Mouse (Mus musculus) forebrain, embryonic 11.5 days (tissue): ENCODE measurements around the gene Csf2rb. TPM values are rescaled to one million over a fixed set of nuclear protein-coding genes. Genes with fewer than 3 reads are reported as not detected.
A peak's percentile ranks its signal among the peaks of the same experiment; 100 is the strongest.
"Not testable (repeated sequence)": the region's sequence is repeated elsewhere in the genome, so short reads cannot be mapped to it uniquely, and the experiment has no call there.

Experiments
- ATAC-seq: fragments of 200-750 bp; cut with Nextera tagmentation; replicated peaks from 2 replicates; pipeline ENCODE4 v1.8.0; 2017; ENCODE audit warnings: moderate TSS enrichment; ENCODE audit not compliant: low FRiP score
- DNase-seq: peaks from one replicate; pipeline ENCODE4 v3.0.0-alpha.2; 2017; ENCODE audit warnings: low spot score
- H3K27ac ChIP-seq: fragments of 300-500 bp; sonication (generic); 2 replicates; pipeline ENCODE4 v1.5.1; 2014; ENCODE audit warnings: low read depth, low read length
- H3K27me3 ChIP-seq: fragments of 300-500 bp; sonication (generic); 2 replicates; pipeline ENCODE4 v1.6.1; 2014; ENCODE audit warnings: mild to moderate bottlenecking, low read length, mixed read lengths; ENCODE audit not compliant: control insufficient read depth, insufficient read depth
- H3K36me3 ChIP-seq: fragments of 300-500 bp; sonication (generic); 2 replicates; pipeline ENCODE4 v1.6.1; 2014; ENCODE audit warnings: mild to moderate bottlenecking, low read length, moderate library complexity, mixed read lengths; ENCODE audit not compliant: control insufficient read depth, insufficient read depth
- H3K4me1 ChIP-seq: fragments of 300-500 bp; sonication (generic); replicated peaks from 2 replicates; pipeline ENCODE4 v1.6.1; 2014; ENCODE audit warnings: low read length, mixed read lengths; ENCODE audit not compliant: control insufficient read depth, insufficient read depth
- H3K4me2 ChIP-seq: fragments of 300-500 bp; sonication (generic); 2 replicates; pipeline ENCODE4 v1.6.1; 2014; ENCODE audit warnings: low read depth, mild to moderate bottlenecking, low read length, moderate library complexity, mixed read lengths; ENCODE audit not compliant: severe bottlenecking
- H3K4me3 ChIP-seq: fragments of 300-500 bp; sonication (generic); 2 replicates; pipeline ENCODE4 v1.5.1; 2014; ENCODE audit warnings: low read depth, low read length
- H3K9ac ChIP-seq: fragments of 300-500 bp; sonication (generic); 2 replicates; pipeline ENCODE4 v1.6.1; 2014; ENCODE audit warnings: low read length
- H3K9me3 ChIP-seq: fragments of 300-500 bp; sonication (generic); 2 replicates; pipeline ENCODE4 v1.6.1; 2016; ENCODE audit warnings: low read length, mixed read lengths; ENCODE audit not compliant: control insufficient read depth
- WGBS: fragments of 180-500 bp; shearing (Covaris S2); extraction: QIAGEN DNeasy Blood & Tissue Kit; methylation state at CpG from one replicate; pipeline ENCODE4 v1.1.7; 2014; 5-methylcytosine and 5-hydroxymethylcytosine counted together
- polyA plus RNA-seq: library from polyadenylated mRNA; unstranded; fragments of >200 nt; fragmentation: Nextera tagmentation; extraction: Ambion mirVana; gene quantifications from 2 replicates; pipeline ENCODE4 v1.2.1, GENCODE M21; 2014

The Csf2rb gene
- polyA plus RNA-seq, 1 experiment from 2014 or later, result 2.2 TPM

GRCm38 (mm10) chr15:78320825-78321496, 4.6 kb upstream of the Csf2rb start:
- no peak for ATAC-seq
- 27% methylated on average over 5 of the region's 5 CpGs for WGBS
- peak; percentile 75 for DNase-seq

DNA sequence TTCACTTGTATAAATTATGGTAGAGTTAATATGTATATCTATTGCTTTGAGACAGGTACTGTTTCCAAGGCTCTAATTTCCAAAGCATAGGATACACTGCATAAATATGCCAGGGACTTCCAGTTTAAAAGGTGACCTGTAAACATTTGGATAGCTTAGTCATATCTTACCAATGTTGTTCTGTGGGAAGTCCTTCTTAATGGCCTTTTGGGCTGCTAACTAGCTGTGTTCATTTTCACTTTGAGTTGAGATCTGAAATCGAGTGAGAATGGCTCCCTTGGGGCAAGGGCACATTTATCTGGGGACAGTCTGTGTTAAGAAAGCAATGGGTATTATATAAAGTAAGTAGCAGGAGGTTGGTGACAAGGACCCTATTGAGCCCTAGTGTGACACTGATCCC, 2.2 kb upstream of the Csf2rb start:
- Histone ChIP-seq H3K9ac (no peak overlapping the region), H3K27ac (no peak overlapping the region), H3K9me3 (no peaks in the 10 kb centered on the region), H3K36me3 (no peaks in the 10 kb centered on the region), H3K4me1 (no peaks in the 10 kb centered on the region), H3K4me3 (no peak overlapping the region), H3K4me2 (no peak overlapping the region), H3K27me3 (no peaks in the 10 kb centered on the region)
- WGBS, result 76% methylated on average over 1 of the region's 1 CpGs
- ATAC-seq, result no peak
- no peak for DNase-seq

More at GRCm38 (mm10) chr15:78320825-78321496, 4.6 kb upstream of the Csf2rb start:
- no peak overlapping the region for H3K4me2 ChIP-seq
- H3K27ac ChIP-seq, result no peak overlapping the region
- H3K9ac ChIP-seq, result no peak overlapping the region
- H3K4me1 ChIP-seq, result no peaks in the 10 kb centered on the region
- H3K27me3 ChIP-seq, result no peaks in the 10 kb centered on the region
- H3K4me3 ChIP-seq, result no peak overlapping the region
- no peaks in the 10 kb centered on the region for H3K36me3 ChIP-seq
- no peaks in the 10 kb centered on the region for H3K9me3 ChIP-seq

GRCm38 (mm10) chr15:78324294-78324693, 1.3 kb upstream of the Csf2rb start:
- Histone ChIP-seq H3K9me3 (no peaks in the 10 kb centered on the region), H3K4me1 (no peaks in the 10 kb centered on the region), H3K27me3 (no peaks in the 10 kb centered on the region), H3K27ac (no peak overlapping the region), H3K36me3 (no peaks in the 10 kb centered on the region), H3K9ac (no peak overlapping the region), H3K4me3 (no peak overlapping the region), H3K4me2 (no peak overlapping the region)
- ATAC-seq (no peak), DNase-seq (no peak)
- 88% methylated on average over 2 of the region's 2 CpGs for WGBS

DNA sequence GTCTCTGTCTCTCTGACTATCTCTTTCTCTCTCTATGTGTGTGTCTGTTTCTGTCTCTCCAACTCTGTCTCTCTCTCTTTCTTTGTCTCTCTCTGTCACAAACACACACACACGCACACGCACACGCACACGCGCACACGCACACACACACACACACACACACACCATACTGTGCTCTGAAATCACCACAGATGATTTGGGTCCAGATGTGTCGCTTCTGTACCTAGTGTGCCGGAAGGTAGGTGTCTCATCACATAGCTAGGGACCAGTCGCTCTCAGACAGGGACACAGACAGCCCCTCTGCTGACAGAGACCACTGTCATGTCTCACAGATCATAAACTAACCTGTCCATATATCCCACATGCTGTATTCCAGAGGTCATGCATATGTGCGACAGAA, 1.2 kb downstream of the Csf2rb start:
- no peaks in the 10 kb centered on the region for H3K27me3 ChIP-seq
- no peak overlapping the region for H3K9ac ChIP-seq
- DNase-seq (no peak), ATAC-seq (no peak)
- no peaks in the 10 kb centered on the region for H3K9me3 ChIP-seq
- no peak overlapping the region for H3K27ac ChIP-seq
- H3K36me3 ChIP-seq, result no peaks in the 10 kb centered on the region
- 94% methylated on average over 10 of the region's 10 CpGs for WGBS
- no peak overlapping the region for H3K4me2 ChIP-seq
- no peaks in the 10 kb centered on the region for H3K4me1 ChIP-seq
- no peak overlapping the region for H3K4me3 ChIP-seq

GRCm38 (mm10) chr15:78327753-78328341, 2.3 kb downstream of the Csf2rb start:
- H3K9ac ChIP-seq, H3K4me1 ChIP-seq, H3K36me3 ChIP-seq, H3K27ac ChIP-seq, H3K4me2 ChIP-seq, H3K27me3 ChIP-seq, ATAC-seq, H3K4me3 ChIP-seq, H3K9me3 ChIP-seq, DNase-seq: not testable (repeated sequence)
- WGBS, result 86% methylated on average over 6 of the region's 6 CpGs

- DNase-seq (no peak), ATAC-seq (no peak)
- Histone ChIP-seq H3K36me3 (no peaks in the 10 kb centered on the region), H3K4me3 (no peak overlapping the region), H3K4me1 (no peaks in the 10 kb centered on the region), H3K9me3 (no peaks in the 10 kb centered on the region), H3K9ac (no peak overlapping the region), H3K27ac (no peak overlapping the region), H3K4me2 (no peak overlapping the region), H3K27me3 (no peaks in the 10 kb centered on the region)
- WGBS, result 74% methylated on average over 3 of the region's 3 CpGs
Observed at GRCm38 (mm10) chr15:78328520-78329097, 3.1 kb downstream of the Csf2rb start.

DNA sequence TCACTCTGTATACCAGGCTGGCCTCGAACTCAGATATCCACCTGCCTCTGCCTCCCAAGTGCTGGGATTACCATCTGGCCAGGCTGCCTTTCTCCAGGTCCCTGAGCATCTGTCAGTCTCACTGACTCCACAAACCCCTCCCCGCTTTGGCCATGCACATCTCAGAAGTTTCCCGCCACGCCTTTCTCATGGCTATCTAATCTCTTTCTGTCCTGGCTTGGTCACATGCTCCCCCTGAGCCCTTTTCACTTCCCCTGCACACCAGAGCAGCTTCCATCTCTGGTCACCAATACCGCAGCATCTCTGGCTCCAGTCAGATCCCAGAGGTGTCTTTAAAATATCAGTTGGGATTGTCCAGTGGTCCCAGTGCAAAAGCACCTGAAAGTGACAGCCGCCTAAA, 4.4 kb downstream of the Csf2rb start:
- H3K27me3 ChIP-seq, DNase-seq, H3K9ac ChIP-seq, H3K4me1 ChIP-seq, H3K9me3 ChIP-seq, H3K4me2 ChIP-seq, ATAC-seq, H3K4me3 ChIP-seq, H3K36me3 ChIP-seq, H3K27ac ChIP-seq: not testable (repeated sequence)
- WGBS, result 86% methylated on average over 6 of the region's 6 CpGs

- Histone ChIP-seq H3K9ac (no peak overlapping the region), H3K4me2 (no peak overlapping the region), H3K36me3 (no peaks in the 10 kb centered on the region), H3K4me1 (no peaks in the 10 kb centered on the region), H3K27me3 (no peaks in the 10 kb centered on the region), H3K27ac (no peak overlapping the region), H3K9me3 (no peaks in the 10 kb centered on the region), H3K4me3 (no peak overlapping the region)
- ATAC-seq, result no peak
- DNase-seq, result no peak
- 84% methylated on average over 4 of the region's 4 CpGs for WGBS
Observed at GRCm38 (mm10) chr15:78330706-78331105, 5.2 kb downstream of the Csf2rb start.
